Mouse (Mus musculus): Measurements from ENCODE around the gene Tmem178. TPM values are rescaled to one million over a fixed set of nuclear protein-coding genes. Genes with fewer than 3 reads are reported as not detected.

Gene Tmem178
- total RNA-seq, 2 experiments from 2014 or later = 110 to 111 TPM

Other genes starting within 250 kb of the Tmem178 start
- 10 to 100 TPM; 89.8 to 92.7 TPM for gene Map4k3, start 216.1 kb upstream of the Tmem178 start, total RNA-seq (2021)
- 1 to 10 TPM; 7.0 to 7.6 TPM for gene Thumpd2, start 120.5 kb downstream of the Tmem178 start, total RNA-seq (2021)

All from layer of hippocampus, postnatal 36 days (tissue).